Mouse (Mus musculus) lung, adult 2 months (tissue): ENCODE results near the gene Srp54a.

Source experiments
- CTCF ChIP-seq: fragments of 200-500 bp; IDR thresholded peaks from 2 replicates; pipeline ENCODE4 v1.5.1; 2011; ENCODE audit warnings: mild to moderate bottlenecking, low read length, control low read depth; ENCODE audit not compliant: insufficient read depth
- POLR2A ChIP-seq: fragments of 200-500 bp; IDR thresholded peaks from 2 replicates; pipeline ENCODE4 v1.6.1; 2011; ENCODE audit warnings: low read depth, mild to moderate bottlenecking, control low read depth, low read length, borderline replicate concordance; ENCODE audit errors: extremely low read depth

DNA sequence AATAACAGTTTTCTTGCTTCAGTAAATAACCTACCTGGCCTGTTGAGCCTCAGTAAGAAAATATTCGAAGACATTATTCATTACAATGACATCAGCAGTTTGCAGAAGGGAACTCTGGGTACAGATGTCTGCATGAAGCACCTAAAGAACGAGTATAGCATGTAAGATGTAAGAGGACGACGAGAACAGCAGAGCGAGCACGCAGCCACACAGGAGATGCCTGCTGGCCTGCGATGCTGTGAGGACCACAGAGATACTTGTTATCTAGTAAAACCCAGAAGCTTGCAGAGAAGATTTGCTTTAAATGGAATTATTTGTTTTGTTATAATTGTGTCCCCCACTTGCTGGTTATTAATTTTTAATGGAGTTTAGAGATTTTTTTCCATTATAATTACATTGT is 26.8 kb upstream of the Srp54a start:
- TF ChIP-seq CTCF (no peak), POLR2A (no peak)
